Mouse (Mus musculus) limb, embryonic 12.5 days (tissue): ENCODE measurements around the gene Spock1. TPM values are rescaled to one million over a fixed set of nuclear protein-coding genes. Genes with fewer than 3 reads are reported as not detected.
A peak's percentile ranks its signal among the peaks of the same experiment; 100 is the strongest.
"Not testable (repeated sequence)": the region's sequence is repeated elsewhere in the genome, so short reads cannot be mapped to it uniquely, and the experiment has no call there.

ENCODE experiments used
- ATAC-seq: fragments of 200-750 bp; cut with Nextera tagmentation; 2 replicates; pipeline ENCODE4 v1.8.0; 2017; ENCODE audit warnings: low read depth, moderate TSS enrichment; ENCODE audit not compliant: insufficient number of reproducible peaks, insufficient read depth, low FRiP score, low TSS enrichment
- H3K27ac ChIP-seq: fragments of 300-500 bp; sonication (generic); 2 replicates; pipeline ENCODE4 v1.5.1; 2016; ENCODE audit warnings: mild to moderate bottlenecking, moderate library complexity
- H3K27me3 ChIP-seq: fragments of 300-500 bp; sonication (generic); 2 replicates; pipeline ENCODE4 v1.6.1; 2016; ENCODE audit warnings: mild to moderate bottlenecking, moderate library complexity
- H3K36me3 ChIP-seq: fragments of 300-500 bp; sonication (generic); 2 replicates; pipeline ENCODE4 v1.6.1; 2016; ENCODE audit warnings: mild to moderate bottlenecking, moderate library complexity
- H3K4me1 ChIP-seq: fragments of 300-500 bp; sonication (generic); replicated peaks from 2 replicates; pipeline ENCODE4 v1.6.1; 2016
- H3K4me2 ChIP-seq: fragments of 300-500 bp; sonication (generic); 2 replicates; pipeline ENCODE4 v1.6.1; 2016; ENCODE audit warnings: mild to moderate bottlenecking, moderate library complexity
- H3K4me3 ChIP-seq: fragments of 300-500 bp; sonication (generic); replicated peaks from 2 replicates; pipeline ENCODE4 v1.5.1; 2016; ENCODE audit warnings: mild to moderate bottlenecking
- H3K9ac ChIP-seq: fragments of 300-500 bp; sonication (generic); replicated peaks from 2 replicates; pipeline ENCODE4 v1.6.1; 2016; ENCODE audit warnings: mild to moderate bottlenecking, moderate library complexity
- H3K9me3 ChIP-seq: fragments of 300-500 bp; sonication (generic); 2 replicates; pipeline ENCODE4 v1.6.1; 2016; ENCODE audit warnings: mild to moderate bottlenecking, moderate library complexity
- WGBS: fragments of 180-500 bp; shearing (Covaris S2); methylation state at CpG from one replicate; pipeline ENCODE4 v1.1.7; 2016; 5-methylcytosine and 5-hydroxymethylcytosine counted together
- polyA plus RNA-seq: library from polyadenylated mRNA; unstranded; fragments of >200 nt; fragmentation: Nextera tagmentation; extraction: Ambion mirVana; gene quantifications from 2 replicates; pipeline ENCODE4 v1.2.1, GENCODE M21; 2016

Spock1 gene
- polyA plus RNA-seq, 1 experiment from 2014 or later: 2.2 TPM

GRCm38 (mm10) chr13:57603226-57603625 is 304.9 kb downstream of the Spock1 start:
- no peak for ATAC-seq
- Histone ChIP-seq H3K9me3 (no peaks in the 10 kb centered on the region), H3K4me2 (no peak overlapping the region), H3K27me3 (no peaks in the 10 kb centered on the region), H3K27ac (no peak overlapping the region), H3K4me1 (0 out of 2 replicates have a peak, but pooled peaks cover 3% of the 10 kb centered on the region), H3K36me3 (no peaks in the 10 kb centered on the region), H3K9ac (no peak overlapping the region), H3K4me3 (no peak overlapping the region)
- WGBS: 83% methylated on average over 8 of the region's 8 CpGs

DNA sequence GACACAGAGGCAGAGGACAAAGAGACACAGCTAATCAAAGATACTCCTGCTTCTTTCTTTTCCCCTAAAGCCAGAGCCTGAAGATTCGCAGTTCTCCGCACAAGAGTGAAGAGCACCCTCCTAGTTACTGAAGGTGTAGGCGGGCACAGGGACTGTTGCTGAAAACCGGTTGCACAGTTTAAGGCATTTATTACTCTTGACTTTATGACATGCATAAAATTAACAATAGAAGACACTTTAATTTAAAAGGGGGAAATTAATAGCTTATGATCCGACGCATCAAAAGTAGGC is 312.4 kb downstream of the Spock1 start:
- no peak for ATAC-seq
- Histone ChIP-seq H3K4me2 (peak overlapping the region; percentile 26; the same call in 1 of the 2 replicates), H3K4me1 (peaks cover 11% of the 10 kb centered on the region), H3K9me3 (no peaks in the 10 kb centered on the region), H3K36me3 (no peaks in the 10 kb centered on the region), H3K27ac (0 out of 2 replicates have a peak overlapping the region, but pooled peaks have one; percentile 25), H3K27me3 (no peaks in the 10 kb centered on the region), H3K4me3 (no peak overlapping the region), H3K9ac (no peak overlapping the region)
- WGBS: 73% methylated on average over 6 of the region's 6 CpGs

GRCm38 (mm10) chr13:57595032-57595760 is 312.9 kb downstream of the Spock1 start:
- Histone ChIP-seq H3K4me2 (peak overlapping the region; percentile 26), H3K9me3 (no peaks in the 10 kb centered on the region), H3K27ac (0 out of 2 replicates have a peak overlapping the region, but pooled peaks have one; percentile 25), H3K27me3 (no peaks in the 10 kb centered on the region), H3K4me3 (no peak overlapping the region), H3K9ac (no peak overlapping the region), H3K4me1 (peaks cover 8% of the 10 kb centered on the region), H3K36me3 (no peaks in the 10 kb centered on the region)
- no peak for ATAC-seq
- 42% methylated on average over 15 of the region's 15 CpGs for WGBS

GRCm38 (mm10) chr13:57589338-57589914 is 318.7 kb downstream of the Spock1 start:
- WGBS: 90% methylated on average over 4 of the region's 4 CpGs
- peaks cover 18% of the 10 kb centered on the region for H3K4me1 ChIP-seq
- not testable (repeated sequence) for H3K9ac ChIP-seq, H3K4me3 ChIP-seq, H3K27me3 ChIP-seq, ATAC-seq, H3K27ac ChIP-seq, H3K9me3 ChIP-seq, H3K4me2 ChIP-seq, H3K36me3 ChIP-seq

GRCm38 (mm10) chr13:57588558-57589273 is 319.4 kb downstream of the Spock1 start:
- 39% methylated on average over 10 of the region's 10 CpGs for WGBS
- ATAC-seq: no peak
- Histone ChIP-seq H3K4me1 (peaks cover 18% of the 10 kb centered on the region), H3K9ac (no peak overlapping the region), H3K9me3 (no peaks in the 10 kb centered on the region), H3K4me3 (no peak overlapping the region), H3K27ac (no peak overlapping the region), H3K27me3 (no peaks in the 10 kb centered on the region), H3K36me3 (no peaks in the 10 kb centered on the region), H3K4me2 (no peak overlapping the region)

GRCm38 (mm10) chr13:57585131-57585530 is 323.0 kb downstream of the Spock1 start:
- Histone ChIP-seq H3K4me3 (no peak overlapping the region), H3K4me1 (peaks cover 18% of the 10 kb centered on the region), H3K9me3 (no peaks in the 10 kb centered on the region), H3K9ac (no peak overlapping the region), H3K36me3 (no peaks in the 10 kb centered on the region), H3K27ac (no peak overlapping the region), H3K27me3 (no peaks in the 10 kb centered on the region), H3K4me2 (no peak overlapping the region)
- no peak for ATAC-seq
- WGBS: 57% methylated on average over 3 of the region's 3 CpGs

GRCm38 (mm10) chr13:57582314-57582976 is 325.7 kb downstream of the Spock1 start:
- Histone ChIP-seq H3K9ac (no peak overlapping the region), H3K27ac (no peak overlapping the region), H3K4me3 (no peak overlapping the region), H3K4me1 (peaks cover 1% of the 10 kb centered on the region), H3K4me2 (no peak overlapping the region), H3K36me3 (no peaks in the 10 kb centered on the region), H3K9me3 (no peaks in the 10 kb centered on the region), H3K27me3 (no peaks in the 10 kb centered on the region)
- ATAC-seq: no peak
- WGBS: 91% methylated on average over 12 of the region's 12 CpGs

- H3K27ac ChIP-seq: no peak overlapping the region
- no peak overlapping the region for H3K4me3 ChIP-seq
- no peaks in the 10 kb centered on the region for H3K9me3 ChIP-seq
- no peak for ATAC-seq
- H3K27me3 ChIP-seq: no peaks in the 10 kb centered on the region
- WGBS: 89% methylated on average over 5 of the region's 5 CpGs
- H3K4me1 ChIP-seq: no peaks in the 10 kb centered on the region
- H3K4me2 ChIP-seq: no peak overlapping the region
- no peak overlapping the region for H3K9ac ChIP-seq
- H3K36me3 ChIP-seq: no peaks in the 10 kb centered on the region
These were observed 330.4 kb downstream of the Spock1 start for GRCm38 (mm10) chr13:57577541-57578244.

GRCm38 (mm10) chr13:57573501-57573900 is 334.6 kb downstream of the Spock1 start:
- Histone ChIP-seq H3K4me3 (no peak overlapping the region), H3K4me1 (no peaks in the 10 kb centered on the region), H3K9me3 (no peaks in the 10 kb centered on the region), H3K9ac (no peak overlapping the region), H3K27ac (no peak overlapping the region), H3K4me2 (no peak overlapping the region), H3K27me3 (no peaks in the 10 kb centered on the region), H3K36me3 (no peaks in the 10 kb centered on the region)
- WGBS: 54% methylated on average over 4 of the region's 4 CpGs
- ATAC-seq: no peak

DNA sequence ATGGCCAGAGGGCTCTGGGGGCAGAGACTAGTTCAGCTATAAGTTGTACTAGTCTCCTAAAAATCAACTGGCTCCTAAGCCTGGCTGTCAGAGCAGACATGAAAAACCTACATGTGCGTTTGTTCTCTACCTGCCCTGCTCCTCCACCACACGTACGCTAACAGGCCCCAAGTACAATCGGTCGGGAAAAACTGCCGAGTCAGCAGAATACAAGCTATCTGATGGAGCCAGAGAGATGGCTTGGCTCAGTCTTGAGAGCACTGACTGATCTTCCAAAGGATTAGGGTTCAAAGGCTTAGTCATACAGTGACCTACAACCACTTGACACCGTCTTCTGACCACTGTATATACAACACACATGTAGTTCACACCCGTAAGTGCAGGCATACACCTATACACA is 339.7 kb downstream of the Spock1 start:
- no peak for ATAC-seq
- Histone ChIP-seq H3K9me3 (no peaks in the 10 kb centered on the region), H3K9ac (no peak overlapping the region), H3K27ac (no peak overlapping the region), H3K4me2 (no peak overlapping the region), H3K36me3 (no peaks in the 10 kb centered on the region), H3K4me1 (no peaks in the 10 kb centered on the region), H3K27me3 (no peaks in the 10 kb centered on the region), H3K4me3 (no peak overlapping the region)
- 90% methylated on average over 8 of the region's 8 CpGs for WGBS

DNA sequence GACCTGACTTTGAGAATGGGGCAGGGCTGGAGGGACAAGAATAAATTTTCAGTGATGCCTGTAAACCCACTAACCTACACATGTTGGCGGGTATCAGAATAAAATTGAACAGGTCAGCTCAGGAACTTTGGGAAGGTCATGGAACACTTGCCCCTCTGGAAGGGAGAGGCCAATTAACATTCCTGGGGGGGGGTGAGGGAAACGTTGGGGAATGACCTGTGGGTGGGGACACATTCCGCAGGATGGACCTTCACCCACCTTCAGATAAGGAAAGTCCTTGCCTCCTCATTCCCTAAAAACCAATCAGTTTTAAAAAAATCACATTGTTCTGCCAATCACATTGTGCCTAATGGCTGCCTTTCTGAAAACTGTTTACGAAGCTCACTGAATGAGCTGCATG is 352.9 kb downstream of the Spock1 start:
- H3K9me3 ChIP-seq: no peaks in the 10 kb centered on the region
- H3K27me3 ChIP-seq: no peaks in the 10 kb centered on the region
- no peak overlapping the region for H3K4me2 ChIP-seq
- H3K27ac ChIP-seq: no peak overlapping the region
- peaks cover 4% of the 10 kb centered on the region; the same call in 1 of the 2 replicates for H3K4me1 ChIP-seq
- no peak for ATAC-seq
- no peaks in the 10 kb centered on the region for H3K36me3 ChIP-seq
- H3K9ac ChIP-seq: no peak overlapping the region
- no peak overlapping the region for H3K4me3 ChIP-seq
- WGBS: 34% methylated on average over 4 of the region's 4 CpGs
